Mouse (Mus musculus) adrenal gland, postnatal 14 days (tissue): ENCODE data around the gene Dpep3. TPM values are rescaled to one million over a fixed set of nuclear protein-coding genes. Genes with fewer than 3 reads are reported as not detected.
A peak's percentile ranks its signal among the peaks of the same experiment; 100 is the strongest.

ENCODE experiments used
- DNase-seq: peaks from one replicate; pipeline ENCODE4 v3.0.0; 2021; ENCODE audit warnings: mixed read lengths
- microRNA-seq, 2 experiments: library from miRNA; unstranded; fragments of <30 nt; microRNA quantifications; one replicate each; pipeline ENCODE4 v1.2.0; 2021
- total RNA-seq: library from RNA; stranded (reverse); gene quantifications from 2 replicates; pipeline ENCODE4 v1.2.3, GENCODE M21; 2021

Gene Dpep3
- total RNA-seq, 1 experiment from 2014 or later: not detected

DNA sequence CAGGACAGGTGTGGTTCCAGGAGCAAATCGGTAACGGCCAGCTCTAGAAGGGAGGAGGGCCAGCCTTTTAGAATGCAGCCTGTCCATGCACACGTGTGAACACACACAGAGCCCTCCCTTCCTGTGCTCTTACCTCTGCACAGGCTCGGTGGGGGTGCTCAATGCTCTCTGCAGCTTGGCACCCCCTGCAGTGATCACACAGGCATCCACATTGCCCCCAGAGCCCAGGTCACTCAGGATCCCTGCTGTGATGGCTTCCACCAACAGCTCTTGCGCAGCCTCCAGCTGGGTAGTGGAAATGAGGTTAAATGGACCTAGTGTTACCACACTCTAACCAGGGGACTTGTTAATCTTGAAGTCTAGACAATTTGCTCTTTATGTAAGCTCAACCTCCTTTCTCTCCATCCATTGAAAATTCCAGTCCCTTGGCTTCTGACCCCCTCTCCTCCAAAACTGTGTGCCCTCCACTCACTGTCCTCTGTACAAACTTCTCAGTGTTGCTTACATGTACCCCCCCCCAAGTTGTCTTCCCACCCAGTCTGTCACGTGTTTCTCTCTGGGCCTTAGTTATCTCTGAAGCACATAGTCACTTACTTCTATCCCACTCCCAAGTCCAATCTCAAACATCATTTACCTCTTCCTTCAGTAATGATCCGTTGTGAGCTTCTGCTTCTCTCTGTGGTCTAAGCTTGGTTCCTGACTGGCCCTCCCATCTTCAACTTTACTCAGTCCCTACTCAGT is 43.2 kb downstream of the Dpep3 start:
- DNase-seq: no peak

DNA sequence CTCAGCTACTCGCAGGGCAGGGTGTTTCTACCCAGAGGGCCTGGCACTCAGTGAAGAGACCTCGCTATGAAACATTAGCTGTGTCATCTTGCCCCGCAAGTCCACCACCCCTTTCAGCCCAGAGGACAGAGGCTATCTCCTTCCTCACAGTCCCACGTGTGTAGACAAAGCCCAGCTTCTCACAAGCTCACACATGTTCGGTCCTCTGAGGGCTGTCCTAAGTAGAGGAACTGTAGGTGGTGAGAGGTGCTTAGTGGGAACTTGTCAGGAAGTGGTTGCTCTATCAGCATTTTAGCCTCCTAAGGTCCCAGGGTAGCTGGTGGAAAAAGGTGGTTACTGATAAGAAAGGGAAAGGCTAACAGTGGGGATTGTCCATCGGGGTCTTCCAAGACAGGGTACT is 44.1 kb downstream of the Dpep3 start:
- DNase-seq: no peak

DNA sequence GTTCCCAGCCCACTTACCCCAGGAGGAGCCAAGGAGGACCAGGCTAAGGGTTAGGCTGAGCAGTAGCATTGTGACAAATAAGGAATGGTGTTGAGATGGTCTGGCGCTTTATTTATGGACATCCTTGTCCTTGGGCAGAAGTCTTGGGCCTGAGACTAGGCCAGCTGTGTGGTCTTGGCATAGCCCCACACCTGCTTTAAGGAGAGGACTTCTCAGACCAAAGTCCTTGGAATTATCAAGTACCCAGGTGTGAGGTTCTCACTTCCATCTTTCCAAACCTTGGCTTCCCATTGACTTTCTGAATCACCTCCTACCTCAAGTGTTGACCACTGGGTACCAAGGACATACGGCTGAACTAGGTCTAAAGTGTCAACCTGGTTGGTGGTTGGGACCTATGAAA is 45.5 kb downstream of the Dpep3 start, which contains the start of gene Ctrl:
TSS of gene Ctrl (minus strand) at position 101 of the 400 bp plus-strand sequence.
- no peak for DNase-seq

DNA sequence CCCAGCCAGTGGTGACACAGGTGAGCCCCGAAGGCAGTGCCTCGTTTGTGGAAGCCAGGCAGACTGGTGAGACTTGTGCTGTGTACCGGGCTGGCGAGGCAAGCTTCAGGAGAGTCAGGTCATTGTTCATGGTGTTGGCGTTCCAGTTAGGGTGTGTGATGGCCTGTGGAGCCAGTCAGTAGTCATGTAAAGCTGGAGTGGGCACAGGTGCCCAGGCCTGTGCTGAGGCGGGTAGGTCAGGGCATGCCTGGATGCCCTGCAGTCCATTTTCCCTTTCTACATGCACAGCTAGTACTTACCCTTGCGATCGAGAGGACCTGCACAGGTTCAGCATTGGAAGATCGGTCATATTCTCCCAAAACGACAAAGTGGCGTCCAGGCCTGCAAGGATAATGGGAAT is 46.7 kb downstream of the Dpep3 start:
- DNase-seq: no peak

DNA sequence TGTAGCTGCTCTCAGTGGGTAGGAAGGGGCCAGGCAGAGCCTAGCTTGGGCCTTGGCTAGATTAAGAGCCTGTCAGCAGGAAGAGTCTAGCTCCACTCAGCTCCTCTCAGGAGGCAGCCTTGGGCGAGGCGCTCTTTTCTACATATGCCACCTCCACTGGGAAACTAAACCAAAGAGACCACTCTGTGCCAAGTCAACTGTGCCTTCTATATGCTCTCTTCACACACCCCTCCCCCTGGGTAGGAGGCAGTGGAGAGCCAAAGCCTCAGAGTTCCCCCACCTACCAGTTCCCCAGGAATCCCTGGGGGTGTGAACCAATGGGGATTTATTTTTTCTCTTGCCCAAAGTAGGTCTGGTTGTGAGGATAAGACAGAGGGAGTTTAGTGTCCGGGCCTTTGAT is 48.0 kb downstream of the Dpep3 start:
- DNase-seq: no peak

DNA sequence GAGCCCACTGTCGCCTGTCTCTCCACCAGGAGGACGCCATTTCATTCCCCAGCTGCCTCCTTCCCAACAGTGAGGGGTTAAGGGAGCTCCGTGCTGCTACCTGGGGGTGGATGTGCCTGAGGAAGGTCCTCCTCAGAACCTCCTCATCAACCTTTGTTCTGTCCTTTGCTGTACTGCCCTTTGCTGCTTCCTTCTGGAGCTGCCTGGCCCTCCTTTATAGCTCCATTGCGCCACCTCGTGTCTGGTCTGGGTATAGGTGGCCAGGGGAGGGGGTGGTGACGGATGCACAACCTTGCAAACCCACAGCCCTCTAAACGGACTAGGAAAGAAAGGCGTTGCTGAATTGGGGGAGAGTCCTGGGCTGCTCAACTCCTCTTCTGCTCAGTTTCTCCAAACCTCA is 48.6 kb downstream of the Dpep3 start:
- DNase-seq: peak; percentile 93

DNA sequence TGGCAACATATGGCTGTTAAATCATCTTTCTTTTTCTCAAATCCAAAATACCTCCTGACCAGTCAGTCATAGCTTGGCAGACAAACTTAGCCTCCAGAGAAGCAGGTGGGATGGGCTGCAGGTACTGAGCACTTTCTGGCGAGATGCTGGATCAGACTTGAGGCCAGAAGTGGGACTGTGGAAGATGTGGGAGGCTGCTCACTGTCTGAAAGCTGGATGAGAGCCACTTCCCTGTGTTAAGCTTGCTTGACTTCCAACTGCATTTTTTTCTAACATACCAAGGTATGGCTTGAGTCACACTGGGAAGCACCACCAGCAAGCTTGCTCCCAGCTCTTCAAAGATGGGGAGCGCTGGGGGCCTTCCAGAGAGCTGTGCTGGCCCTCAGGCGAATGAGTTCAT is 54.1 kb downstream of the Dpep3 start:
- DNase-seq: no peak

Small RNA genes lying within 50 kb of the gene (microRNA-seq; reads per million reads assigned to microRNA genes)
- 0 reads per million in 2 experiments for gene Mir7074

Other genes starting within 250 kb of the Dpep3 start
- gene Gfod2, start 220.8 kb downstream of the Dpep3 start, total RNA-seq: 7.8 and 11.3 TPM in 2 replicates
- 27.3 and 29.8 TPM in 2 replicates for gene Ranbp10, start 152.1 kb downstream of the Dpep3 start, total RNA-seq
- gene Tsnaxip1, start 151.7 kb downstream of the Dpep3 start, total RNA-seq: not detected in 2 replicates
- 8.5 and 11.2 TPM in 2 replicates for gene Cenpt, start 126.2 kb downstream of the Dpep3 start, total RNA-seq
- 30.9 and 31.0 TPM in 2 replicates for gene Thap11, start 124.3 kb downstream of the Dpep3 start, total RNA-seq
- 22.3 and 41.4 TPM in 2 replicates for gene Nutf2, start 118.8 kb downstream of the Dpep3 start, total RNA-seq
- gene Edc4, start 98.5 kb downstream of the Dpep3 start, total RNA-seq: 30.1 and 33.5 TPM in 2 replicates
- gene Nrn1l, start 85.9 kb downstream of the Dpep3 start, total RNA-seq: 1.0 TPM in 1 of 2 replicates, not detected in the other
- 31.0 and 32.2 TPM in 2 replicates for gene Pskh1, start 79.0 kb downstream of the Dpep3 start, total RNA-seq
- gene Ctrl, start 45.6 kb downstream of the Dpep3 start, total RNA-seq: 0.59 TPM in 1 of 2 replicates, not detected in the other
- gene Psmb10, start 41.0 kb downstream of the Dpep3 start, total RNA-seq: 49.2 and 65.5 TPM in 2 replicates
- 5.3 and 54.9 TPM in 2 replicates for gene Lcat, start 36.0 kb downstream of the Dpep3 start, total RNA-seq
- 36.9 and 42.5 TPM in 2 replicates for gene Slc12a4, start 13.3 kb downstream of the Dpep3 start, total RNA-seq
- 14.9 and 15.5 TPM in 2 replicates for gene Dus2, start 11.9 kb upstream of the Dpep3 start, total RNA-seq
- gene Dpep2nb, start 26.5 kb upstream of the Dpep3 start, total RNA-seq: not detected in 2 replicates
- 14.2 and 14.5 TPM in 2 replicates for gene Ddx28, start 32.5 kb upstream of the Dpep3 start, total RNA-seq
- gene Nfatc3, start 79.4 kb upstream of the Dpep3 start, total RNA-seq: 47.3 and 47.6 TPM in 2 replicates
- 5.3 and 8.8 TPM in 2 replicates for gene Esrp2, start 157.5 kb upstream of the Dpep3 start, total RNA-seq
- gene Pla2g15, start 171.0 kb upstream of the Dpep3 start, total RNA-seq: 13.5 and 18.6 TPM in 2 replicates
- 30.3 and 38.3 TPM in 2 replicates for gene Slc7a6, start 189.4 kb upstream of the Dpep3 start, total RNA-seq
- 23.3 and 28.1 TPM in 2 replicates for gene Slc7a6os, start 231.5 kb upstream of the Dpep3 start, total RNA-seq
- 22.7 and 26.8 TPM in 2 replicates for gene Prmt7, start 231.5 kb upstream of the Dpep3 start, total RNA-seq